Mouse (Mus musculus): ENCODE results near the gene Sirt3.

The Sirt3 gene

GRCm38 (mm10) chr7:140847755-140848580 is 34.1 kb downstream of the Sirt3 start, which contains the start of gene Odf3:
Gene Odf3 (plus strand): TSS chr7:140847805.
- no peak for DNase-seq

- no peak for DNase-seq
Measured at GRCm38 (mm10) chr7:140846676-140847075, 35.4 kb downstream of the Sirt3 start.

DNA sequence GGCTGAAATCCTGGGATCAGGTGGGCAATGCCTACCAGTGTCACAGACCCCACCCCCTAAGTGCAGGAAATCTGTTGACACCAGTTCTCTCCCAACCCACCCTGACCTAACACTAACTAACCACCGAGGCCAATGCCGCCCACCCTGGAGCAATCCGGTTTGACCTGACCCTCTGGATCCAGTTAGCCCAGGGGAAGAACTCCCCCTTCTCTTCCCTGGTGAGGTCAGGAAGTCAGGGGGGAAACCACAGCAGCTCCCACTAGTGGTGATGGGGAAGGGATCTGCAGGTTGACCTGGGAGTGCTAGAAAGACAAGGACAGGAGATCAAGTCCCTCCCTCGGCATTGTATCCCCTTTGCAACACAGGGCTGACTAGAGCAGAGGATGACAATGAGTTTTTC is 36.4 kb downstream of the Sirt3 start:
- no peak for DNase-seq

DNA sequence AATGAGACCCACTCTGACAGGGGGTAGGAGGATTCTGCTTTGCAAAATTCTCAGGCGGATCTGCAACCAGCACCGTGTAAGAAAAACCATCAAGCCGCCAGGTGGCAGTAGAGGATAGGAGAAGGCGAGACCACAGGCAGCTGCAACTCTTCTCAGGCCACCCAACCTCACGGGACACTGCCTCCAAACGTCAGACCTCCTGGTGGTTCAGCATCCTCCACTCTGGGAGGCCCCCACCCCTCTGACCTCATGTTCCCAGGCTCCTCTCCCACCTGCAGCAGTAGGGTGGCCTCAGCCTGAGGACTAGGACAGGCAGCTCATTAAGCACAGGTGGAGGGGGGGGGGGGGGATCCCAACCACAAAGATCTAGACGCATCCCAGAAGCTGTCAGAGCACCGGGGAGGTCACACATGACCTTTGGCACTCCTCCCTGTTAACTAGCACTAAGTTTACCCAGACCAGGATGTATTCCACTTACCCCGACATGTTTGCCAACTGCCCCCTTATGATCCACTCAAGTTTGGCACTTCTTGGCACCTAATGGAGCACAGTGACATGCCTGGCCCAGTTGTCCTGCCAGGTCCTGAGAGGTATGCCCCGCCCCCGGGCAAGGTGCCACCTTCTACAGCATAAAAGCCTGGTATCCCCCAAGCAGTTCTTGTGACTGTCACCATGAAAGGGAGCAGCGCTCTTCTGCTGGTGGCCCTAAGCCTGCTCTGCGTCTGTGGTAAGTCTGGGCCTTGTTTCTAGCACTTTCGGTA is 37.0 kb downstream of the Sirt3 start, which contains the start of gene Scgb1c1:
Scgb1c1 (plus strand) TSS at position 643 of the 761 bp plus-strand sequence.
- peak; percentile 91 for DNase-seq

DNA sequence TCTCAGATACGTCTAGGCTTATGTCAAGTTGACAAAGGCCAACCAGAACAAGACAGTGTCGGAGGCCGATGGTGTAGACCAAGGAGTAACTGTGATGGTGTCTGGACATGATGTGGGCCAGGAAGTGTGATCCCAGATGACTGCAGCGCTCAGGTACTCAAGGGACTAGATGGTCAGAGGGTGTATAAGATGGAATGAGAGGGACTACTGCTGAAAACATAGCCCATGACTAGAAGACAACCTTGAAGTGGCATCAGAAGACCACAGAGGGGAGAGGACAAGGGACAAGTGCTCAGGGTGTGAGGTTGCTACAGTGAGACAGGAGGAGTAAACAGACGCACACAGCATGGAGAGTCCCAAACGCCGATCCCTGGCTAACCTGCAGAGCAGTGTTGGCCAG is 38.3 kb downstream of the Sirt3 start:
- DNase-seq, result no peak

DNA sequence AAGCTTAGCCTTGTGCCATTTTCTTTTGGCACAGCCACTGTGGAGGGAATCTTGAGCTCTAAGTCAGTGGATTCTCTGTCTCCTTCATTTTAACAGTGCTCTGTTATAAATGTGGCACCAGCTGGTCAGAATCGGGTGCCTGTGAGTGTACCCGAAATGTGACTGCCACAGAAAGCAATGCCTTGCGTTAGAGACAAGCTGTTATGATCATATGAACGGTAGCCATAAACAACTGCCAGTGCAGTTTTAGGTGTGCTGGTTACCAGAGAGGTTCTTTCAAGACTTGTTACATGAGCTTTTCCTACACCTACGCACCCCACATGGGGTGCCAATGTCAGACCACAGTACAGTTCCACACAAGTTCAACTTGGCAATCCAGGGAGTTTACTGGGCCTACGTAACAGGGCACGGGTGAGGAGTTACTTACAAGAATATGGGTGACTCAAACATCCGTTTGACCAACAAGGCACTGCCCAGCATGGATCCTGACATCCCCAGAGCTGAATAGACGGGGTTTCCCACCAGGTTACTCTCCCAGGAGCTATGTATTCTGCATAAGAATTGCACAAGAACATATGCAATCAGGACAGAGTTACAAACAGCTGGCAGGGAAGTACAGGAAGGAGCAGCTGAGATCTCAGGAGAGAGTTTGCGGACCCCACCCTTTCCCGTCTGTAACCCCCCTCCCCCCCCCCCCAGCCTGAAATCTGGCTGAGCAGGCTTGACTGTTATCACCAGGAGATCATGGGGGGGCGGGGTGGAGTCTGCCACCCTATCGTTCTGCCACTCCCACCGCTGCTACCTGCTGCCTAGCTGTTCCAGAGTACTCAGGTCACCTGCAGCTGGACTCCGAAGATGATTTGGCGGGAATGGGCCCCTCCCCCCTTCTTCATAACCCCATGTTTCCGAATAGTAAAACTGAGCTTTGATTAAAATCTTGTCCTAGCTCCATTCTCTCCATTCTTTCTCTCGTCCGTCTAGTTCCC is 41.1 kb downstream of the Sirt3 start:
- no peak for DNase-seq

DNA sequence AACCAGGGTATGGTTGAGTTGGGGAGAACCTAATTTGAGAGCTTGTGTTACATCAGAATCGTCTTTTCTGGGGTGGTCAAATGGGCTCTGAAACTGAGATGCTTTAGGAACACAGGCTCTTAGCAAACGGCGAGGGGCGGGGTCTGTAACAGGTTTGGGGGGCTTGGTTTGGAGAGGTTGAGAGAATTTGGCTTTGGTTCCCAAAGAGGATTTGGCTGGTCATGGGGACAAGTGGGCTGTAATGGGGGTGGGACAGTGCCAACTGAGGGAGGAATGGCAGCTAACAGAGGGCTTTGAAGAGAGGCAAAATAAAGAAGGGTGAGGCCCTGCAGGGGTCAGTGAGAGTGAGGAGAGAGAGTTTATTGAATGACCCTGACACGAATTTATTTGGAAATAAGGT is 42.6 kb downstream of the Sirt3 start:
- DNase-seq, result no peak

DNA sequence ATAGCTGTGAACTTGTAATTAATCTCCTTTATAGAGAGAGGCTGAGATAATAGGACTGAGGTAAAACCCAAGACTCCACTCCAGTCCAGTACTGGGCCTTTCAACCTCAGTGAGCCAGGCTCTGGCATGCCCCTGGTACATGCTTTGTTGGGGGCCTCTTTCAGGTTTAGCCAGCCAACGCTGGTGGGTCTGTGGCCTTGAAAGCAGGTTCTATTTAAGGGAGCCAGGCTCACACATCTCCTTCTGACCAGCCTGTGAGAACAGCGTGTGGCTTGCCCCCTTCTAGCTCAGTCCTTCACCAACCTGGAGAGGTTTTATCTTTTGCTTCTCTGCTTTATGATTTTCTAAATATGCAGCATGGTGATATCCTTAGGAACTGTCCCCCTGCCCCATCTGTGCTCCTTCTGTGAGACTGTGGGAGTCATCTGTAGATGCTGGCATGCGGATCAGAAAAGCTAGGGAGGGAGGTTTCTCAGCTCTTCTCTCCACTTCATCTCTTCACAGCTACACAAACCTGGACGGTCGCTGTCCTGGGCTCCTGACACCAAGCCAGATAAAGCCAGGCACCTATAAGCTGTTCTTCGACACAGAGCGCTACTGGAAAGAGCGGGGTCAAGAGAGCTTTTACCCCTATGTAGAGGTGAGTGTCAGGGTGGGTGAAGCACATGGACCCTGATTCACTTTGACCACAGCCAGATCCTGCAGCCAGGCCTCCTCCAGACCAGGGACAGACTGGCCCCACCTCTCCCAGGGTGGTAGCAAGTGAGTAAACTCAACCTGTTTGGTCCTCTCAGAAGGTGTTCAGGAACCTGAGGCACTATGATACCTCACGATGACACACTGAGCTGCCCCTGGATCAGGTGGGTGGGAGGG is 45.6 kb downstream of the Sirt3 start:
- no peak for DNase-seq

- no peak for DNase-seq
Measured at GRCm38 (mm10) chr7:140835758-140836087, 46.4 kb downstream of the Sirt3 start.

- DNase-seq, result no peak
Measured at GRCm38 (mm10) chr7:140834968-140835757, 46.9 kb downstream of the Sirt3 start, which contains the start of gene Urah. Gene Urah (plus strand): TSS chr7:140835018.

DNA sequence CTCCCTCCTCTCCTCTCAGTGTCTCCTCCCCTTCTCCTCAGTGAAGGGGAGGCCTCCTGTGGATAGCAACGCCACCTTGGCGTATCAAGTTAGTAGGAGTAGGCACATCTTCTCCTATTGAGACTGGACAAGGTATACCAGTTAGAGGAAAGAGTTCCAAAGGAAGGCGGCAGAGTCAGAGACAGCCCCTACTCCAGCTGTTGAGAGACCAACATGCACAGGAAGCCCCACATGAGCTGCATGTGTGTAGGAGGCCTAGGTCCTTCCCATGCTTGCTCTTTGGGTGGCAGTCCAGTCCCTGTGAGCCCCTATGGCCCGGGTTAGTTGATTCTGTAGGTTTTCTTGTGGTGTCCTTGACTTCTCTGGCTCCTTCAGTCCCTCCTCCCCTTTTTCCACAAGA is 48.8 kb downstream of the Sirt3 start:
- DNase-seq, result no peak

GRCm38 (mm10) chr7:140831447-140831846 is 50.7 kb downstream of the Sirt3 start:
- DNase-seq, result no peak

- peak; percentile 51 for DNase-seq
Measured at GRCm38 (mm10) chr7:140828171-140828881, 53.8 kb downstream of the Sirt3 start.

- no peak for DNase-seq
Measured at GRCm38 (mm10) chr7:140822731-140823130, 59.4 kb downstream of the Sirt3 start.

DNA sequence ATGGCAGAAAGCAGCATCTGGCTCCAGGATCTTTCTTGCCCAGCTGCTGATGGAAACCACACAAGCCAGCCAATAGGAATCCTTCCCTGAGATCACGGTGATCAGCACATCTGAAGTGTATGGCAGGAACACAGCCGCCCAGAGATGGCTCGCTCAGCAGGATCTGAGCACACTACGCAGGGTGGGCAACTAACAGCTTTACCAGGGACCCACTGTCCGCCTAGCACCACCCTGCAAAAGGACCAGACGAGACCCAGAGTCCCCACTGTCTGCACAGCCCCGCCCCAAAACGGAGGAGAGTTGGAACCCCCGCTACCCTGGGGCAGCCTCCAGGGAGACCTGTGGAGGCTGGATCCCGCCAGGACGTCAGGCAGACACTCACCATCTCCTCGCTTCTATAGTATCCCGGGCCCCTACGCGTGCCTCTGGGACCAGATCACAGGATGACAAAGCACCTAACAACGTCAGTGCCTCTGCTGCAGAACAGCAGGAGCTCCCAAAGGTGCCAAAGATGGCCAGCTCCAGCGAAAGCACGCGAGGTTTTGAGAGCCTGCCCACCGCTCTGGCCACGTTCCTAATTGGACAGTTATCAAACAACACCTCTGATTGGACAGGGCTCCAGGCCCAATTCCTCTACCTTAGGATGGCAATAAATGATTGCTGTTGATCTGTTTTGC is 60.3 kb downstream of the Sirt3 start, which contains the start of gene Zfp941:
Zfp941 (minus strand) TSS at position 526 of the 677 bp plus-strand sequence.
- peak; percentile 80 for DNase-seq

GRCm38 (mm10) chr7:140821305-140821652 is 60.8 kb downstream of the Sirt3 start:
- DNase-seq, result no peak

- peak; percentile 20 for DNase-seq
Measured at GRCm38 (mm10) chr7:140820173-140820572, 61.9 kb downstream of the Sirt3 start.
